Mouse (Mus musculus) heart, postnatal 4 days (tissue): ENCODE results near the gene Cd84. TPM values are rescaled to one million over a fixed set of nuclear protein-coding genes. Genes with fewer than 3 reads are reported as not detected.

Experiments used
- DNase-seq: peaks from one replicate; pipeline ENCODE4 v3.0.0; 2021
- total RNA-seq, 2 experiments: library from RNA; stranded (reverse); gene quantifications; 2 replicates each; pipeline ENCODE4 v1.2.3; 2021

Cd84 gene
- total RNA-seq, 2 experiments from 2014 or later = 1.6 to 2.3 TPM

DNA sequence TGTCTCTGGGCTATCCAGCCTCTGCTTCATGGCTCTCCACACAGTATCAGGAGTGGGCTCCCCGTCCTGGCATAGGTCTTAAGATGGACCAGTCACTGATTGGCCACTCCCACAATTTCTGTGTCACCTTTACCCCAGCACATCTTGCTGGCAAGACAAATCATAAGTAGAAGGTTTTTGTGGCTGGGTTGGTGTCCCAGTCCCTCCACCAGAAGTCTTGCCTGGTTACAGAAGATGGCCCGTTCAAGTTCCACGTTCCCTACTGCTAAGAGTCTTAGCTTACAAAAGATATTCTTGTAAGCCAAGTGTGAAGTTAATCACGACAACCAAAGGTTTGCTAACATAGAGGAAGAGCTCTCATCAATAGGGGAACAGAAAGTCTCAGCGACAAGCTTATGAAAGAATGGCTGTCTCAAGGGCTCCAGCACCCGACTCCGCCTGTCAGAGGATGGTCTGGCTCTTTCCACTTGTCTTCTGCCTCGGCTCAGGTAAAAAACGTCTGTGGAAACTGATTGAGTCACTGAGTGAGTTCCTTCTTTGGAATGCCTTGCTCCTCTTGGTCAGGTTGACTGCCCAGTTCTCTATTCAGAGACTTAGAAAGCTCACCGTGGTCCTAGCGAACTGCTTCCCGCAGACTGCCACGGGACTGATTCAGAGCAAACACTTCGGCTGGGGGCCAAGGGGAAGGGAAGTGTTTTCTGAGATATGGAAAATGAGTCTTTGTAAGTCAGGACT, 78.0 kb downstream of the Cd84 start, which contains the start of gene Slamf6:
Gene Slamf6, plus strand, starts transcription at position 211 of the 735 bp plus-strand sequence.
- peak; percentile 8 for DNase-seq

DNA sequence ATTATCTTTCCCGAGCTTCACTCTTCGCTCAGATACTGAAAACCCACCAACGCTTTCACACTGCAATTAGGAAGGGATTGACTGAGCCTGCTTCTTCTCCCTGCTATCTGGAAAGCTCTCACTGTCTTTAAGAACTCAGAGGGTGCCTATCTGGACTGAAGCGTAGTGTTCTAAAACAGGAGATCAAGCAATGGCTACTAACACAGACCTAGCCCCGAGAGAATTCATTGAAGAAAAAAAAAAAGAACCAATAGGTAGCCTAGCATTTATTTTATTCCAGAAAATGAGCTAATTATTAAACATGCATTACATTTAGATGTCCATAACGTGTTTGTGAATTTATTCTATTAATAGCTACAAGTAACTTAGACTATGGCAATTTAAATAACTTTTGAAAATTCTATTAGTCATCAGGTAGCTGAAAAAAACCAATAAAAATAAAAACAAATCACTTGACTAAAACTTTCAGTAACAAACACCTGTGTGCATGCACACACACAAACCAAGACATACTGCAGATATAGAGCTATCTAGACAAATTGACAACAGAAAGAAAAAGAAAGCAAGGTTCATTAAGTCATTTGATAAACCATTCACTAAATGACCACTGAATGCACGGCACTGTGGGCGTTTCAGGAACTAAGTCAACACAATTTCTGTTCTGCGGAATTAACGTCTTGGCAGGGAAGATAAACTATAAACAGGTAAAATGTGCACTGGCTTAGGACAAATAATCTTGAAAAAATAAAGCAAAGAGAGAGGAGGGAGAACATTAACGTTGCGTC, 78.8 kb downstream of the Cd84 start:
- DNase-seq = no peak

DNA sequence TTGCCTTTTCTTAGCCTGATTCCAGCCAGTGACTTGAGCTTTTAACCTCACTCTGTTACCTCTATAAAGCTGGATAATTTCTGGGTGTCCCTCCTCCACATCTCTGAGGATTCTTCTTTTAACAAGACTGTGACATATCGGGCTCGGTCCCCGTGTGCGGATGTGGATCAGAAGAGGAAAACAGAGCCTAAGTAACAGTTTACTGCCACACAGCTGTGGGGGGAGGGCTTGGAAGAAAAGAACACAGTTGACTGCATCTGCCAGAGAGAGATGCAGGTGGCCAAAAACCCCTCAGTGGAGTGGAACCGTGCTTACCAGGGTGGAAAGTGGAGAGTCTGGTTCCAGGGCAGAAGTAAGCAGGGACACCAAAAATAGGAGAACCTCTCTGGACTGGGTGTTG, 79.7 kb downstream of the Cd84 start:
- no peak for DNase-seq

DNA sequence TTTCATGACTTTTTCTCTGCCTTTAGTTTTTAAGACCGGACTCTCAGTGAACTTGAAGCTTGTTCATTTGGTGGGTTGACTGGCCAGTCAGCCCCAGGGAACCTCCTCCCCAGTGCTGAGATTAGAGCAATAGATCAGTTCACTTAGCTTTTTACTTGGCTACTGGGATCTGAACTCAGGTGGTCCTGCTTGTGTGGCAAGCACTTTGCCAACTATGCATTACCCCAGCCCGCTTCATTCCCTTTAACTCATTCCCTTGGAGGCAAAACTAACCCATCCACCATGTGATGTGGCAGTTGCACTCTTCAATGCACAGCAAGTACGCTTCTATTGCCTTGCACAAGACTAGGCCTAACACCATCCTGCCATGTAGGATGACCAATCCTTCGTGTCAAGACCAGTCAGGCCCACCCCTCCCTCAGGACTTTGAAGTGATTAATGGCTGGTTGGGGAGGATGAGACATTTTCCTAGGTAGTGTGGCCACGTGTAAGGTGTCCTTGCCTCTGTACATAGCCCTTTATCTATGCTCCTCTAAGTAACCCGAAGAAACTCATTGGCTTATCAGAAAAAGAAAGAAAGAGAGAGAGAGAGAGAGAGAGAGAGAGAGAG, 80.5 kb downstream of the Cd84 start:
- DNase-seq = no peak

DNA sequence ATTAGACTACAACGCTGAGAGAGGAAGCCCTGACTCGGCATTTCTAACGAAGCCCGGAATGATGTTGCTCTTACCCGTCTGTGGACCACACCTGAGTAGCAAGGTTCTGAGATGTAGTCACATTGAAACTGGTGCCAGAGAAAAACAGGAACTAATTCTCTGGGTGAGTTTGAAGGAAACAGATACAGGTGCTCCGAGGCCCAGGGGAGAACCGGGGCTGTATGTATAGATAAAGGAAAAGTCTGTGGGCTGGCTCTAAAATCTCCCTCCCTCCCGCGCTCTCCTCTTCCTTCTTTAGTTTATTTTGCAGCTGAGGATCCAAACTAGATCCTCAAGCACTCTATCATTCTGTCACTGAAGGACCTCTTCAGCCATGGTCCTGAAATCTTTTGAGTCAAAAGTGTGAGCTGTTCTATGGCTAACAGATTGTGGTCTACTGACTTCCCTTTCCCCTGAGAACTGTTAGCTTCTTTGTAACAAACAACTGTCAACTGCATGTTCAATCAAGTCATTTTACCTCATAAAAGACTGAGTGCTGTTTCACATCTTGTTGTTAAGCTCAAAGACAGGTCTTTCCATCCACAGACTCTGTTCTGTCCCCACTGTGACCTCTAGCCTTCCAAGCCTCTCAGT, 81.6 kb downstream of the Cd84 start:
- DNase-seq = no peak

DNA sequence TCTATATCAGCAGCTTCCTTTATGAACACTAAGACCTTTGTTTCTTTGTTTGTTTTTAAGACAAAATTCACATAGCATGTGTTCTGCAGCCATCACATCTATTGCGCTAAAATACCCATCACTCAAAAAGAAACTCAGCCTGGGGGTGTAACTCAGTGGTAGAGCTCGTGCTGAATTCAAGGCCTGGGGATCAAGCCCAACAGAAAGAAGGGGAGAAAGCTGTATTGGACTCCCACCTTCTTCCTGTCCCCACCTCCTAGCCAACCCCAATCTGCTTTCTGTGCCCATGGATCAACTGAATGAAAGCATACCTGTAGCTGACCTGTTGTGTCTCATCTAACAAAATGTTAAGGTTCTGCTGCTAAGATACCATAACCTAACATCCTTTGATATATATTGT, 82.1 kb downstream of the Cd84 start:
- no peak for DNase-seq

DNA sequence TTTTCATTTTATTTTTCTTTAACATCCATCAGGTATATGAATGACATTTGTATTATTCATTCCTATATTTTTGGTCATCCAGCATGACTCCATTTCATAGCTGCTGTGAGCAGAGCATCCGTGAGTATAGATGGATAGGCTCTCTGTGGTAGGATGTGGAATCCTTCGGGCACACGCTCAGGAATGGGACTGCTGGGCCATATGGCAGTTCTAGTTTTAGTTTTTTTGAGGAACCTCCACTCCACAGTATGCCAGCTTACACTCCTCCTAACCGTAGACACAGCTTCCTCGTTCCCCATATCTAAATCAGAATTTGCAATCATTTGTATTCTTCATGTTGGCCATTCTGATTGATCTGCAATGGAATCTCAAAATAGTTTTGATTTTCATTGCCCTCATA, 83.3 kb downstream of the Cd84 start:
- no peak for DNase-seq

DNA sequence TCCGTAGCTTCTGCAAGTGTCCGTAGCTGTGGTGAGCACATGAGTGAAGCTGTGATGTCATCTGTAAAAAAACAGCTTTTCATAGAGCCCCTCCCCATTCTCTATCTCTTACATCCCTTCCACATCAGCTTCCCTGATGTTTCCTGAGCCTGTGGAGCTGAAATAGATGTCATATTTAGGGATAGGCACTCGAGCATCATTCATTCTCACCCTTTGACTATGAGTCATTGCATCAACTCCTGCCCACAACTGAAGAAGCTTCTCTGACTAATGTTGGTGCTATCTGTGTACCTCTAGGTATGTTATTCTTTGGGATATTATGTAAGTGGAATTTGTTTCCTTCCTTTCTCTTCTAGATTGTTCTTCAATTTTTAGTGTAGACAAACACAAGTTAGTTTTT, 85.4 kb downstream of the Cd84 start:
- DNase-seq = no peak

DNA sequence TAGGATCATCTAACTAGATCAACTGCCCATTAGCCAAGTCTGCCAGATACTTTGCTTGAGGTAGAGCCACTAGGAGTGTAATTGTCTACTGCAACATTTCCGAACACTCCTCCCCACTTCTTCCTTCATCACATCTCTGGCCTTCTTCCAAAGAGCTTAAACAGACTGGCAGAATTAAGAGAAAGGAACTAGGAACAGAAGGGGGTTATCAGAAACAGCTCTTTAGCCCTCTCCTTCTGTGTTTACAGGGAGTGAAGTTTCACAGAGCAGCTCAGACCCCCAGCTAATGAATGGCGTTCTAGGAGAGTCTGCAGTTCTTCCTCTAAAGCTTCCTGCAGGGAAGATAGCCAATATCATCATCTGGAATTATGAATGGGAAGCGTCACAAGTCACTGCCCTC, 94.4 kb downstream of the Cd84 start:
- no peak for DNase-seq

DNA sequence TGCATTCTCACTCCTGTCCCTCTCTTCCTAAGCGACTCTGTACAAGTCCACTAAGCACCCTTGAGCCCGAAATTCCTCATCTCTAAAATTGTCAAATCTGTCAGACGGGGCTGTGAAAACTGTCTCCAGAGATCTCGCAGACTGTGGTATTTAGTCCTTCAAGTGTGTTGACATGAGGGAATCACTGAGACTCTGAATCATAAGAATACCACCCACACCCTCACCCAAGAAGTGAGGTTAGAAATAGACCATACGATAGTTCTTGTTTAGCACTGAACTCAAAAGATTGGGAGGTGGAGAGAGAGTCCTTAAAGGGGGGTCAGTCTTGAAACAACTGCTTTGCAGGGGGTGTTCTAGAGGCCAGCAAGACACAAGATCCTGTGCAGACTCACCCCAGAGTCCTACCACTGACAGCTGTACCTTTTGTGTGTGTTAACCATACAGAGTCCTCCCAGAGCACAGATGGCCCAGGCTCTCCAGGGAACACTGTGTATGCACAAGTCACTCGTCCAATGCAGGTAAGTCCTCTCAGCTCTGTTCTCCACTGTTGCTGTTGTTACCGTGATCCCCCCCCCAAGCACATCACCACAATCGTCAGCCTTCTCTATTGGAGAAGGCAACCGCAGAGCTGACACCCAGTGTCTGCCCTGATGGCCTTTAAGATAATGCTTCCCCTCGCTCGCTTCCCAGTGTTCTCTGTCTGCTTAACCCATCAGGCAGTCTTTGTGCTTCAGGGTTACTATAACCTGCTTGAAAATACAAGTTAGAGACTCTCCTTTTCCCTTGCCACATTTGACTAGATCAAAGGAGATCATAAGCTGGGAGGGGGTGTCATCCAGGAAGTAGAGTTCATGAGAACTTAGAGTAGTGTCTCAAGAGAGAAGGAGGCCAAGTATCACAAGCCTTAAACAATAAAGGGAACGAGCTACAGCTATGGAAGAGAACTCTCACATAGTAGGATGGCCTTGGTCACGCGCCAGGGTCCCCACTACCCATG, 99.8 kb downstream of the Cd84 start:
- DNase-seq = no peak

Other genes with a start within 250 kb of the Cd84 start
- gene Ly9, start 232.3 kb upstream of the Cd84 start, total RNA-seq = under 1 TPM; 0.25 to 0.33 TPM
- gene Slamf7, start 186.7 kb upstream of the Cd84 start, total RNA-seq = not detected
- 1 to 10 TPM in 1 of 2 experiments, under 1 TPM in 1; 0.65 to 1.0 TPM for gene Cd48, start 157.7 kb upstream of the Cd84 start, total RNA-seq
- gene Slamf1, start 72.6 kb upstream of the Cd84 start, total RNA-seq = under 1 TPM; 0.07 to 0.10 TPM
- under 1 TPM in 1 of 2 experiments, not detected in 1; 0.16 TPM for gene Gm10521, start 56.0 kb downstream of the Cd84 start, total RNA-seq
- gene Slamf6, start 77.8 kb downstream of the Cd84 start, total RNA-seq = under 1 TPM; 0.14 to 0.17 TPM
- 10 to 100 TPM; 12.3 to 12.4 TPM for gene Vangl2, start 188.7 kb downstream of the Cd84 start, total RNA-seq
- gene Nhlh1, start 217.9 kb downstream of the Cd84 start, total RNA-seq = not detected
- 100 to 1,000 TPM; 160 to 167 TPM for gene Copa, start 242.8 kb downstream of the Cd84 start, total RNA-seq
- 10 to 100 TPM; 65.6 to 67.4 TPM for gene Ncstn, start 243.1 kb downstream of the Cd84 start, total RNA-seq